Mouse (Mus musculus) layer of hippocampus, postnatal 25 days (tissue): ENCODE measurements at regions not wholly inside any gene's neighbourhood (a gene's known extent, or its start where the extent isn't known, plus 50 kb on each side); places are given as distances from the start of the nearest gene placed in this dataset.

Source experiments
- DNase-seq, 2 experiments: peaks; one replicate each; pipeline ENCODE4 v3.0.0; 2022; ENCODE audit warnings: mixed read lengths in 2 of 2, low spot score in 1 of 2; ENCODE audit errors: extremely low spot score in 1 of 2

- peak in 1 of 2 experiments; percentile 4 for DNase-seq
These were observed 81.3 kb upstream of the Gm21830 start for GRCm38 (mm10) chr2:67332211-67332610.

GRCm38 (mm10) chr2:67344711-67345110 is 68.8 kb upstream of the Gm21830 start:
- no peak for DNase-seq
